Mouse (Mus musculus): ENCODE results near the gene Ckap2l. TPM values are rescaled to one million over a fixed set of nuclear protein-coding genes. Genes with fewer than 3 reads are reported as not detected.

Gene Ckap2l
- polyA plus RNA-seq, 1 experiment from 2014 or later: 13.2 TPM

GRCm38 (mm10) chr2:129232023-129232422 lies 65.0 kb downstream of the Ckap2l start:
- no peaks in the 10 kb centered on the region for H3K9me3 ChIP-seq (ENCODE audit: low read length)
- no peak overlapping the region for H3K4me2 ChIP-seq (ENCODE audit: low read depth, low read length)
- peaks cover 38% of the 10 kb centered on the region for H3K4me1 ChIP-seq (ENCODE audit: insufficient read depth)
- DNase-seq (no peak), ATAC-seq (peak; percentile 22; the same call in 1 of the 2 replicates)
- no peaks in the 10 kb centered on the region for H3K27me3 ChIP-seq (ENCODE audit: insufficient read depth, low read length)
- 45% methylated on average over 4 of the region's 4 CpGs for WGBS (ENCODE audit: insufficient replicate concordance)
- TF ChIP-seq CTCF (IDR thresholded peaks at IDR 0.05; ENCODE audit: low read depth) (no peak), EP300 (IDR thresholded peaks at IDR 0.05; ENCODE audit: low read depth) (no peak)
- H3K27ac ChIP-seq (ENCODE audit: low read depth): peak overlapping the region; percentile 85
- H3K4me3 ChIP-seq (ENCODE audit: low read depth, low read length): no peak overlapping the region
- H3K36me3 ChIP-seq (replicated peaks; ENCODE audit: insufficient read depth, low read length): no peaks in the 10 kb centered on the region
- peak overlapping the region; percentile 31 for H3K9ac ChIP-seq (replicated peaks)

DNA sequence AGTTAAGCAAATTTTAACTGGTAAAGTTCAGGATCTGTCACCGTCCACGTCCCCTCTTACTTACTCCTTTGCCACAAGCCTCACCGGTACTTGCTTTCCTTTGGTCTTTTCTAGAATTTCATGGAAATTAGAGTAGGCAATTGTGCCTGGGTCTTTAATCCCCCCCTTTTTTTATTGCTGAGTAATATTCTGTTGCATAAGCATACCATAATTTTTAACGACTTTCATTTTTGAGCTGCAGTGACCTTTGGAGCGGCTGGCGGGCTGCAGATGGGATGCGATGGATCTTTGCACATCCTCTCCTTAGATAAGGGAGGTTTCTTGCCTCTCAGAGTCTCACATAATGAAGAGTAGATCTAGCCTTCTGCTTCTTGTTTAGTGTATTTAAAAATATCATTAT lies 67.7 kb downstream of the Ckap2l start:
- no peak for ATAC-seq
- Histone ChIP-seq H3K36me3 (replicated peaks; ENCODE audit: insufficient read depth, low read length) (no peaks in the 10 kb centered on the region), H3K4me2 (ENCODE audit: low read depth, low read length) (peak overlapping the region; percentile 51), H3K27me3 (ENCODE audit: insufficient read depth, low read length) (no peaks in the 10 kb centered on the region), H3K9ac (replicated peaks) (no peak overlapping the region), H3K4me1 (ENCODE audit: insufficient read depth) (peaks cover 54% of the 10 kb centered on the region), H3K4me3 (ENCODE audit: low read depth, low read length) (no peak overlapping the region), H3K27ac (ENCODE audit: low read depth) (peak overlapping the region; percentile 94; the same call in 1 of the 2 replicates), H3K9me3 (ENCODE audit: low read length) (no peaks in the 10 kb centered on the region)
- DNase-seq: no peak
- 88% methylated on average over 7 of the region's 7 CpGs for WGBS (ENCODE audit: insufficient replicate concordance)
- no peak for TF ChIP-seq CTCF (IDR thresholded peaks at IDR 0.05; ENCODE audit: low read depth)
- TF ChIP-seq EP300 (IDR thresholded peaks at IDR 0.05; ENCODE audit: low read depth): no peak

GRCm38 (mm10) chr2:129228571-129228970 lies 68.4 kb downstream of the Ckap2l start:
- DNase-seq (no peak), ATAC-seq (no peak)
- H3K27me3 ChIP-seq (ENCODE audit: insufficient read depth, low read length): no peaks in the 10 kb centered on the region
- H3K9me3 ChIP-seq (ENCODE audit: low read length): no peaks in the 10 kb centered on the region
- no peak for TF ChIP-seq EP300 (IDR thresholded peaks at IDR 0.05; ENCODE audit: low read depth)
- TF ChIP-seq CTCF (IDR thresholded peaks at IDR 0.05; ENCODE audit: low read depth): no peak
- peak overlapping the region; percentile 94 for H3K27ac ChIP-seq (ENCODE audit: low read depth)
- 70% methylated on average over 4 of the region's 4 CpGs for WGBS (ENCODE audit: insufficient replicate concordance)
- H3K4me2 ChIP-seq (ENCODE audit: low read depth, low read length): peak overlapping the region; percentile 51
- H3K4me1 ChIP-seq (ENCODE audit: insufficient read depth): peaks cover 54% of the 10 kb centered on the region
- peak overlapping the region; percentile 22 for H3K9ac ChIP-seq (replicated peaks)
- no peaks in the 10 kb centered on the region for H3K36me3 ChIP-seq (replicated peaks; ENCODE audit: insufficient read depth, low read length)
- peak overlapping the region; percentile 16 for H3K4me3 ChIP-seq (ENCODE audit: low read depth, low read length)

- 58% methylated on average over 6 of the region's 7 CpGs for WGBS (ENCODE audit: insufficient replicate concordance)
- ATAC-seq (peak; percentile 82), DNase-seq (peak; percentile 79)
- peak overlapping the region; percentile 51 for H3K4me2 ChIP-seq (ENCODE audit: low read depth, low read length)
- TF ChIP-seq EP300 (IDR thresholded peaks at IDR 0.05; ENCODE audit: low read depth) (peak; percentile 98), CTCF (IDR thresholded peaks at IDR 0.05; ENCODE audit: low read depth) (peak; percentile 49)
- H3K27ac ChIP-seq (ENCODE audit: low read depth): peak overlapping the region; percentile 94
- no peaks in the 10 kb centered on the region for H3K27me3 ChIP-seq (ENCODE audit: insufficient read depth, low read length)
- H3K4me3 ChIP-seq (ENCODE audit: low read depth, low read length): peak overlapping the region; percentile 16
- H3K4me1 ChIP-seq (ENCODE audit: insufficient read depth): peaks cover 45% of the 10 kb centered on the region
- H3K9ac ChIP-seq (replicated peaks): peak overlapping the region; percentile 22
- no peaks in the 10 kb centered on the region for H3K36me3 ChIP-seq (replicated peaks; ENCODE audit: insufficient read depth, low read length)
- no peaks in the 10 kb centered on the region for H3K9me3 ChIP-seq (ENCODE audit: low read length)
Measured at GRCm38 (mm10) chr2:129227709-129228108, 69.3 kb downstream of the Ckap2l start.

DNA sequence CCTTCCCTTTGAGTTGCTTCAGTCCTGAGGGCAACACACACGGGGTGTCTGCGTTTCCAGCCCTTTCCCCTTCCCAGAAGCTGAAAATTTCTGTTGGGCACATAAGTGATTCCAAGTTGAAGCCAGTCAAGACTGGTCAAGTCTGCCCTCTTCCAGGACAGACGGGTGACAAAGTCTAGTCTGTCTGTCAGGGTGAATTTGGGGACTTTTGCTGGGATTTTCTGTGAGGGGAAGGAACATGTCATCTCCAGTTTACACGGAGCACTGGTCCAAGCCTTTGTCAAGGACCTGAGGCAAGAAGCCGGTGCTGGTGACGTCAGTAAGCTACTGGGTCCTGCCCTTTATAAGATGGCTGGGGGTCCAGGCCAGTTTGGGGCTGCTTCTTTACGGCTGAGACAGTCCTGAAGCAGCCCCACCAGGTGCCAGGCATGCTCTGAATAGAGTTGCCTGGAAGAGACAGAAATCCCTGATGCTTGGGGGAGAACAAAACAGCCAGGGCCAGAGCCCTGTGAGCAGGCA lies 69.9 kb downstream of the Ckap2l start:
- peak overlapping the region; percentile 64 for H3K9ac ChIP-seq (replicated peaks)

GRCm38 (mm10) chr2:129226296-129226851 lies 70.6 kb downstream of the Ckap2l start:
- H3K9me3 ChIP-seq (ENCODE audit: low read length): no peaks in the 10 kb centered on the region
- 46% methylated on average over 11 of the region's 11 CpGs for WGBS (ENCODE audit: insufficient replicate concordance)
- peak; percentile 93 for ATAC-seq
- peak overlapping the region; percentile 94 for H3K27ac ChIP-seq (ENCODE audit: low read depth)
- H3K4me1 ChIP-seq (ENCODE audit: insufficient read depth): peaks cover 36% of the 10 kb centered on the region
- H3K4me3 ChIP-seq (ENCODE audit: low read depth, low read length): peak overlapping the region; percentile 14
- DNase-seq: peak; percentile 79
- TF ChIP-seq EP300 (IDR thresholded peaks at IDR 0.05; ENCODE audit: low read depth) (peak; percentile 97), CTCF (IDR thresholded peaks at IDR 0.05; ENCODE audit: low read depth) (no peak)
- H3K36me3 ChIP-seq (replicated peaks; ENCODE audit: insufficient read depth, low read length): no peaks in the 10 kb centered on the region
- no peaks in the 10 kb centered on the region for H3K27me3 ChIP-seq (ENCODE audit: insufficient read depth, low read length)
- H3K9ac ChIP-seq (replicated peaks): peak overlapping the region; percentile 64
- H3K4me2 ChIP-seq (ENCODE audit: low read depth, low read length): peak overlapping the region; percentile 51

More for the DNA sequence above, 69.9 kb downstream of the Ckap2l start:
- ATAC-seq (no peak), DNase-seq (peak; percentile 20)
- Histone ChIP-seq H3K4me3 (ENCODE audit: low read depth, low read length) (0 out of 2 replicates have a peak overlapping the region, but pooled peaks have one; percentile 14), H3K9me3 (ENCODE audit: low read length) (no peaks in the 10 kb centered on the region), H3K4me2 (ENCODE audit: low read depth, low read length) (peak overlapping the region; percentile 51), H3K36me3 (replicated peaks; ENCODE audit: insufficient read depth, low read length) (no peaks in the 10 kb centered on the region), H3K27ac (ENCODE audit: low read depth) (peak overlapping the region; percentile 94), H3K27me3 (ENCODE audit: insufficient read depth, low read length) (no peaks in the 10 kb centered on the region), H3K4me1 (ENCODE audit: insufficient read depth) (peaks cover 39% of the 10 kb centered on the region)
- TF ChIP-seq CTCF (IDR thresholded peaks at IDR 0.05; ENCODE audit: low read depth) (no peak), EP300 (IDR thresholded peaks at IDR 0.05; ENCODE audit: low read depth) (no peak)
- 71% methylated on average over 7 of the region's 7 CpGs for WGBS (ENCODE audit: insufficient replicate concordance)

Data from liver, postnatal 0 days (tissue).